Mouse (Mus musculus) bone marrow, adult 2 months (tissue): ENCODE data around the gene Pilrb2.

Source experiments
- CTCF ChIP-seq: fragments of 200-500 bp; IDR thresholded peaks from 2 replicates; pipeline ENCODE4 v1.5.1; 2011; ENCODE audit warnings: low read length, control low read depth; ENCODE audit not compliant: control insufficient read depth, insufficient read depth
- POLR2A ChIP-seq: fragments of 200-500 bp; IDR thresholded peaks from 2 replicates; pipeline ENCODE4 v1.6.1; 2011; ENCODE audit warnings: low read depth, mild to moderate bottlenecking, control low read depth, low read length, borderline replicate concordance; ENCODE audit not compliant: control insufficient read depth

- TF ChIP-seq POLR2A (no peak), CTCF (peak; percentile 41)
These were observed 21.3 kb upstream of the Pilrb2 start for GRCm38 (mm10) chr5:137892954-137893353.
